Mouse (Mus musculus) small intestine, adult 2 months (tissue): ENCODE measurements around the gene 2210016F16Rik.

ENCODE experiments used
- CTCF ChIP-seq: fragments of 200-500 bp; IDR thresholded peaks from 2 replicates; pipeline ENCODE4 v1.5.1; 2012; ENCODE audit warnings: low read depth, mild to moderate bottlenecking, control low read depth, inconsistent platforms, low read length, moderate library complexity, mixed read lengths; ENCODE audit not compliant: insufficient replicate concordance, insufficient read length; ENCODE audit errors: extremely low read depth
- POLR2A ChIP-seq: fragments of 200-500 bp; IDR thresholded peaks from 2 replicates; pipeline ENCODE4 v1.6.1; 2012; ENCODE audit warnings: low read depth, mild to moderate bottlenecking, control low read depth, inconsistent platforms, low read length, moderate library complexity

DNA sequence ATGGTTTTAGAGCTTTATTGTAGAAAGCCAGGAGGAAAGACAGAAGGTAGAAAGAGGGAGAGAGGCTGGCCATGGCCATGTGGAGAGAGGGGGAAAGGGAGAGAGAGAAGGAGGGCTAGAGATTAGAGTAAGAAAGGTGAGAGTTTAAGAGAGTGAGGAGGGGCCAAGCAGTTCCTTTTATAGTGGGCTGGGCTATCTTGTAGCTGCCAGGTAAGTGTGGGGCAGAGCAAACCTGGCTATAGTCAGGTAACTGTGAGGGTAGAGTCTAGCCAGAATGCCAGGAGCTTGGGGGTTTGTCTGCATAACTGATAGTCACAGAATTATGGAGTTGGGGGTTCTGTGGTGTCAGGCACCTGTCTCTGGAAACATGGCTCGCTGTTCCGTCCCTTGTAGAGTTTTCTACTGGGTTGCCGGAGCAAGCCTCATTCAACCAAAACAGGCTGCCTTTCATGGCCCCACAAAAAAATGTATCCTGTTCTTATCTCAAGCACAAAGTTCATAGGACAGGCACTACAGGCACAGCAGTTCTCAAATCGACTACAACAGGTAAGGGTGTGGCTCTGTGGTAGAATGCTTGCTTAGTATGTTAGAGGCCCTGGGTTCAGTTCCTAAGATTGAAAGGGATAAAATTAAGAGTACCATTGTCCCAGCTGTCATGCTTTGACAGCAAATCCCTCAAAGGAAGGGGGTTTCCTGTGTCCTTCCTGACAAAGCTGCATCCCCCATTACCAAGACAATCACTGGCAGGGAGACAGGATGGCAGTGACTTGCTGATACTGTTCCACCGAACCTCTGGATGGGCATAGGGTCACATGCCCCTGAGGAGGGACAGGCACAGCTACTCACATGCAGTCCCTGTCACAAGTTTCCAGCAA is 12.5 kb downstream of the 2210016F16Rik start:
- TF ChIP-seq POLR2A, result no peak
- no peak for TF ChIP-seq CTCF
